ENCODE assay signal across 8 mouse cellular contexts in genomic region chr19:32754188-32755000, GRCm38 (mm10). TPM values are rescaled to one million over a fixed set of nuclear protein-coding genes. Genes with fewer than 3 reads are reported as not detected.
A peak's percentile ranks its signal among the peaks of the same experiment; 100 is the strongest.
DNase-seq lines count a peak whose midpoint lies in the region; ATAC-seq and TF ChIP-seq lines count a peak whose summit lies in the region.

No protein-coding gene starts in this region.

- 0 out of 2 replicates have a peak, but pooled peaks have one; percentile 33 for TF ChIP-seq POLR2A in bone marrow, adult 2 months (IDR thresholded peaks at IDR 0.05; ENCODE audit: borderline replicate concordance, control insufficient read depth, low read depth, low read length)
- TF ChIP-seq POLR2A in lung, adult 2 months (IDR thresholded peaks at IDR 0.05; ENCODE audit: borderline replicate concordance, extremely low read depth, low read depth, low read length), result no peak

- no peaks in the 10 kb centered on the region for H3K36me3 ChIP-seq in heart, embryonic 11.5 days (ENCODE audit: control insufficient read depth, insufficient read depth, low read length)
- H3K36me3 ChIP-seq in heart, embryonic 16.5 days (ENCODE audit: control insufficient read depth, insufficient read depth), result no peaks in the 10 kb centered on the region
- no peaks in the 10 kb centered on the region for H3K36me3 ChIP-seq in midbrain, postnatal 0 days (ENCODE audit: insufficient read depth, low read length)

- TF ChIP-seq CTCF in bone marrow, adult 2 months (IDR thresholded peaks at IDR 0.05; ENCODE audit: control insufficient read depth, insufficient read depth, low read length), result no peak
- peak; percentile 9; the same call in 1 of the 2 replicates for TF ChIP-seq CTCF in midbrain, postnatal 0 days (IDR thresholded peaks at IDR 0.05)
- no peak for TF ChIP-seq CTCF in lung, adult 2 months (IDR thresholded peaks at IDR 0.05; ENCODE audit: insufficient read depth, low read length)

- peaks cover 4% of the 10 kb centered on the region; the same call in 1 of the 2 replicates for H3K4me1 ChIP-seq in heart, embryonic 11.5 days (ENCODE audit: control insufficient read depth, insufficient read depth, low read length)
- no peaks in the 10 kb centered on the region for H3K4me1 ChIP-seq in bone marrow, adult 2 months (ENCODE audit: control insufficient read depth, insufficient read depth, low read length)
- H3K4me1 ChIP-seq in heart, embryonic 16.5 days (ENCODE audit: control insufficient read depth, insufficient read depth, low read length), result peaks cover 6% of the 10 kb centered on the region
- peaks cover 3% of the 10 kb centered on the region; the same call in 1 of the 2 replicates for H3K4me1 ChIP-seq in midbrain, postnatal 0 days (ENCODE audit: insufficient read depth, low read length)
- H3K4me1 ChIP-seq in lung, adult 2 months (ENCODE audit: control insufficient read depth, insufficient read depth, low read length), result peaks cover 2% of the 10 kb centered on the region; the same call in 1 of the 2 replicates

- no peak overlapping the region for H3K27ac ChIP-seq in heart, embryonic 11.5 days (ENCODE audit: low read depth, low read length)
- H3K27ac ChIP-seq in bone marrow, adult 2 months (ENCODE audit: control insufficient read depth, insufficient read depth, low read depth, low read length, poor library complexity), result peak overlapping the region; percentile 78
- no peak overlapping the region for H3K27ac ChIP-seq in heart, embryonic 16.5 days (ENCODE audit: low read length)
- no peak overlapping the region for H3K27ac ChIP-seq in midbrain, postnatal 0 days (ENCODE audit: low read depth, low read length)

- H3K9ac ChIP-seq in heart, embryonic 11.5 days (ENCODE audit: low read depth, low read length), result no peak overlapping the region
- H3K9ac ChIP-seq in heart, embryonic 16.5 days (ENCODE audit: low read length), result no peak overlapping the region
- H3K9ac ChIP-seq in midbrain, postnatal 0 days (replicated peaks; ENCODE audit: low read length, poor library complexity, severe bottlenecking), result peak overlapping the region; percentile 33; the same call in 1 of the 2 replicates

- no peak for DNase-seq in heart, adult 18-20 months
- peak; percentile 8 for DNase-seq in midbrain, postnatal 0 days (ENCODE audit: low spot score)
- no peak for DNase-seq in adrenal gland, adult 2 months
- no peak for DNase-seq in lung, adult 2 months

- H3K4me3 ChIP-seq in heart, embryonic 11.5 days (ENCODE audit: low read depth, low read length), result no peak overlapping the region
- no peak overlapping the region for H3K4me3 ChIP-seq in bone marrow, adult 2 months (replicated peaks; ENCODE audit: control insufficient read depth, low read depth, low read length)
- no peak overlapping the region for H3K4me3 ChIP-seq in heart, embryonic 16.5 days (ENCODE audit: low read length)
- H3K4me3 ChIP-seq in midbrain, postnatal 0 days (ENCODE audit: low read depth, low read length), result no peak overlapping the region
- H3K4me3 ChIP-seq in lung, adult 2 months (replicated peaks; ENCODE audit: extremely low read depth, low read depth, low read length), result no peak overlapping the region

- peak overlapping the region; percentile 97 for H3K4me2 ChIP-seq in heart, embryonic 11.5 days
- H3K4me2 ChIP-seq in heart, embryonic 16.5 days (ENCODE audit: low read depth, low read length), result peak overlapping the region; percentile 98; the same call in 1 of the 2 replicates
- peak overlapping the region; percentile 90 for H3K4me2 ChIP-seq in midbrain, postnatal 0 days (ENCODE audit: low read depth, low read length, poor library complexity, severe bottlenecking)

- no peaks in the 10 kb centered on the region for H3K27me3 ChIP-seq in heart, embryonic 11.5 days (ENCODE audit: control insufficient read depth, insufficient read depth, low read length)
- no peaks in the 10 kb centered on the region for H3K27me3 ChIP-seq in heart, embryonic 16.5 days (ENCODE audit: control insufficient read depth, insufficient read depth, low read length)
- H3K27me3 ChIP-seq in midbrain, postnatal 0 days (ENCODE audit: insufficient read depth, low read length), result no peaks in the 10 kb centered on the region

- 29% methylated on average over 15 of the region's 15 CpGs for WGBS in heart, embryonic 11.5 days (ENCODE audit: insufficient replicate concordance)
- WGBS in bone marrow, adult 2 months, result 57% methylated on average over 15 of the region's 15 CpGs
- 36% methylated on average over 15 of the region's 15 CpGs for WGBS in heart, embryonic 16.5 days
- WGBS in midbrain, postnatal 0 days, result 17% methylated on average over 15 of the region's 15 CpGs
- WGBS in lung, adult 2 months, result 49% methylated on average over 15 of the region's 15 CpGs

- no peaks in the 10 kb centered on the region for H3K9me3 ChIP-seq in heart, embryonic 11.5 days (replicated peaks; ENCODE audit: control insufficient read depth, low read length)
- H3K9me3 ChIP-seq in heart, embryonic 16.5 days (replicated peaks; ENCODE audit: control insufficient read depth, low read length), result no peaks in the 10 kb centered on the region
- no peaks in the 10 kb centered on the region for H3K9me3 ChIP-seq in midbrain, postnatal 0 days (ENCODE audit: low read length)

- no peak for ATAC-seq in heart, embryonic 11.5 days (replicated peaks; ENCODE audit: insufficient number of reproducible peaks, low FRiP score, low TSS enrichment)
- ATAC-seq in heart, embryonic 16.5 days (replicated peaks; ENCODE audit: extremely low read depth, insufficient read depth, low FRiP score), result no peak
- no peak for ATAC-seq in midbrain, postnatal 0 days (ENCODE audit: low FRiP score)
- ATAC-seq in erythroid progenitor cell, adult 5-6 weeks (replicated peaks; ENCODE audit: low FRiP score, poor library complexity, severe bottlenecking), result no peak

RNA-seq across cellular contexts. Expression of gene Pten, which starts 2.9 kb away (rescaled TPM):
- polyA plus RNA-seq in heart, embryonic 11.5 days (2014; fragmentation: Nextera tagmentation; extraction: Ambion mirVana), result 5.1 and 9.6 TPM in 2 replicates
- total RNA-seq in heart, adult 18-20 months (2021), result 10 to 100 TPM; 59.0 to 60.3 TPM
- polyA plus RNA-seq in bone marrow, adult 2 months (2011; ENCODE audit: insufficient read depth, insufficient read length, low replicate concordance, missing spikeins), result 14.0 and 24.9 TPM in 2 replicates
- 4.7 and 5.1 TPM in 2 replicates for polyA plus RNA-seq in heart, embryonic 16.5 days (2015; fragmentation: Nextera tagmentation; extraction: Ambion mirVana)
- total RNA-seq in midbrain, postnatal 0 days (2014; rRNA removed), result 117 and 171 TPM in 2 replicates
- polyA plus RNA-seq in midbrain, postnatal 0 days (2015; fragmentation: Nextera tagmentation; extraction: Ambion mirVana), result 12.6 and 14.0 TPM in 2 replicates
- 26.7 and 34.0 TPM in 2 replicates for total RNA-seq in erythroid progenitor cell, adult 5-6 weeks (2015; ENCODE audit: low replicate concordance)
- total RNA-seq in erythroid progenitor cell, adult 5-6 weeks (2017; ENCODE audit: low replicate concordance), result 19.2 and 25.2 TPM in 2 replicates
- total RNA-seq in adrenal gland, adult 2 months (2021), result 10 to 100 TPM; 71.3 to 76.2 TPM
- 25.5 and 38.3 TPM in 2 replicates for polyA plus RNA-seq in adrenal gland, adult 2 months (2012; rRNA removed)
- polyA plus RNA-seq in lung, adult 2 months (2012; rRNA removed), result 16.8 and 20.2 TPM in 2 replicates

RNA-seq across cellular contexts. Expression of gene Atad1, which starts 14.8 kb away (rescaled TPM):
- polyA plus RNA-seq in heart, embryonic 11.5 days (2014; fragmentation: Nextera tagmentation; extraction: Ambion mirVana), result 60.1 and 65.8 TPM in 2 replicates
- 10 to 100 TPM; 90.5 to 91.8 TPM for total RNA-seq in heart, adult 18-20 months (2021)
- polyA plus RNA-seq in bone marrow, adult 2 months (2011; ENCODE audit: insufficient read depth, insufficient read length, low replicate concordance, missing spikeins), result 10.7 and 12.5 TPM in 2 replicates
- 62.1 and 64.7 TPM in 2 replicates for polyA plus RNA-seq in heart, embryonic 16.5 days (2015; fragmentation: Nextera tagmentation; extraction: Ambion mirVana)
- 89.3 and 147 TPM in 2 replicates for total RNA-seq in midbrain, postnatal 0 days (2014; rRNA removed)
- 107 and 108 TPM in 2 replicates for polyA plus RNA-seq in midbrain, postnatal 0 days (2015; fragmentation: Nextera tagmentation; extraction: Ambion mirVana)
- 22.6 and 28.5 TPM in 2 replicates for total RNA-seq in erythroid progenitor cell, adult 5-6 weeks (2015; ENCODE audit: low replicate concordance)
- 9.9 and 22.1 TPM in 2 replicates for total RNA-seq in erythroid progenitor cell, adult 5-6 weeks (2017; ENCODE audit: low replicate concordance)
- total RNA-seq in adrenal gland, adult 2 months (2021), result 10 to 100 TPM; 79.1 to 86.3 TPM
- polyA plus RNA-seq in adrenal gland, adult 2 months (2012; rRNA removed), result 1.6 and 2.0 TPM in 2 replicates
- polyA plus RNA-seq in lung, adult 2 months (2012; rRNA removed), result 8.9 and 14.0 TPM in 2 replicates
